Mouse (Mus musculus): ENCODE measurements around the gene Ube4a.

The Ube4a gene

DNA sequence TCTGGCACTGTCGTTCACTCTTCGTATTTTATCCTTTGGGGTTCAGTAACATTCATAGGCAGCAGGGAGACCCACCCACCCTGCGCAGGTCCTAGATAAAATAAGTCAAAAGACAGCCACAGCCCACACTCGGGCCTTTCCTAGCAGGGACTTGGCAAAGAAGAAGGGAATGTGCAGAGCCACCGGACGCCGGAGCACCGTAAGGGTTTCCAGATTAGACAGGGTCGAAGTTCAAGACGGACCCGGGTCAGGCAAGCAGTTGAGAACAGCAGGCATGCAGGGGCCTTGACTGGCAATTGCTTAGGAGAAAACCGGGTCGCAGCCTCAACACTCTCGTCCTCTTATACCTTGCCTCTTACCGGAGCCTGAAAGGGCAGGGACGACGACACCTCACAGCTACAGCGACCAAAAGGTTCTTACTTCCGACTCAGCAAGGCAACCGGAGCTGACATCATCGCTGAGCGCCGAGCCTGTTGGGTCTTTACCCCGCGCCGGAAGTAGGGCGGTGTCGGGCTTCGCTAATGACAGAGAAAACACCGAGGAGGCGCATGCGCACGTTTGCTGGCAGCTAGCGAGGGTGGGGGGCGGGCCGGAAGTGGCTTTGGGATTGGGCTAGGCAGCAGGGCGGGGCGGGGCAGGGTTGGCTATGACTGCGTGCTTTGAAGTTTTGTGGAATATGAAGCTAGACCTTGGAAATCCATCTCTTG, at the start of gene Ube4a:
TSS of gene Ube4a (minus strand) at position 475 of the 707 bp plus-strand sequence.
- DNase-seq: peak; percentile 100

DNA sequence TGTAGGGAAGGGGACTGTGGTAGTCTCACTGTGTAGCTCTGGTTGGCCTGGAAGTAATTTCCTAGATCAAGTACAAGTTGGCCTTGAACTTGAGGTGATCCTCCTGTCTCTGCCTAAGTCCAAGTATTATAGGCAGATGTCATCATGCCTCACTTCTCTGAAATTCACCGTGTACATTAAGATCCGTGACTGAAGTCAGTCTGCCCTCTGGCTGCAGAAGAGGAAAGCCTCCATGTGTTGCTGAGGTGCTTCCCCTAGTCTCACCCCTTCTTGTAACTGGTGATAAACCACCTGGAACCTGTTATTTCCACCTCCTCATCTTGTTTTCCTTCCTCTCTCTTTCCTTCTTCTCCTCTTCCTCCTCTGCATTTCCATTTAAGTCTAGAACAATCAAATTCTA, 49.5 kb upstream of the Ube4a start:
- DNase-seq: peak in 1 of 2 experiments; percentile 14

DNA sequence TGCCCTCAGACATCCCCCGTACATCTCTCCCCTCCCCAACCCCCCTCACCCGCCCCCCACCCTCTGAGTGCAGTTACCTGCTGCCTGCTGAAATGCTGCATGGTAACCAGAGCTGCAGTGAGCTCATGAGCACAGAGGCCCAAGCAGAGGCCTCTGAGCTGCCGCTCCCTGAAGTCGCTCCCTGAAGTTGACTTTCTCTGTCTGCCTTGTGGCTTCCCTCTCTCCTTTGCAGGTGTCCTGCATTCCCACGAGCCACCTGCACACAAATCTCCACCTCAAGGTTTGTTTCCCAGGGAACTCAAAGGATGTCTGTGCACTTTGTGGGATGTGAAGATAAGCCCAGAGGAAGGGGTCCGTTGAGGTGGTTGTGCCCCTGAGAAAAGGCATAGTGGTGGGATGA, 45.9 kb upstream of the Ube4a start:
- DNase-seq: no peak

DNA sequence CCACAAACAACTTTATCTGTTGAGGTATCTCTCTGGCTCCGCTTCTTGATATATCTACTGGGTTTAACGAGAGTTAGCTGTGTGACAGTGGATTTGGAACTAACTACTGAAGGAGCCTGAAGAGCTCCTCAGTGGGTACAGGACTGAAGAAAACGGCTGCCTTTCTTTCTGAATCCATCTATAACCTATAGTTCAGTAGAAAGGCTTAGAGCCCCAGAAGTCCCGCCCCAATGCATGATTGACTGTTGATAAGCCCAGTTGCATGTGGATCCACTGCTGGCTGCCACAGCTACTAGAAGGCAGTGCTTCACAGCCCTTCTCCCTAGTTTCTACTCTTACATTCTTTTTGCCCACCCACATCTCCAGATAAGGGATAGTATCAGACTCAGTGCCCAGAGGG, 45.1 kb upstream of the Ube4a start:
- no peak for DNase-seq

DNA sequence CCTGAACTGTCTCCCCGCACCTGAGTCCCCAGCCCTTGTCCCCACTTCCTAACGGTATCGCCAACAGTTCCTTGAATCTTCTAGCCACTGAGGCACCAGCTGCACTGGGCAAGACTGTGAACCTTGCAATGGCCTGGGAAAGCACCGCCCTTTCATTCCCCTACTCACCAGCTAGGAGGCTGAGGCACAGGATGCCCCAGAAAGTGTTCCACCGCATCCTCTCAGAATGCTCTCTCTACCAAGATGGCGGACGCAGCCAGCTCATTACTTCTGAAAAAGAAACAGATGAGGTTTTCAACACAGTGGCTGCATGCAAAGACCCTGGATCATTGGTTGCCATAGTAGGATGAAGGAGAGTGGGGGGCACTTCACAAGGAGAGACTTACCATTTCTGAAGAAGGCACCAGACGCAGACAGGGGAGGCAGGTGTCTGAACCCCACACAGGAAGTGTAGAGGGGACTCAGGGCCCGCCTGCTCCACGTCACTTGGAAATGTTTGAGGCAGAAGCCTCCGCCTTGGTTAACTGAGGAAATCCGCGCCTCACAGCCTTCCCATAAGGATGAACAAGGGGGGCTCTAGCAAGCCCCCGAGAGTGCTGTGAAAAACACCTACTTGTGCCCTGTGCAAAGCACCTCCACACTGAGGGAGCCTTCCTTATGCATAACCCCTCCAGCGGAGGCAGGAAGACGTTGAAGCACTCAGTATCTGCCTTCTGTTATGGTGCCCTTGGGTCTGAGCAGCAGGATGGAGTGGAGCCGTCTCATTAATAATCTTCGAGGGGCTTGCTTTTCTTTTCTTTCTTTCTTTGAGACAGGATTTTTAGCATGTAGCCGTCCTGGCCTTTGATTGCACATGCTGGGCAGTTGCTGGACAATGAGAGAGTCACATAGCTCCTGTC, 44.0 kb upstream of the Ube4a start, which contains the start of gene Cd3e:
TSS of gene Cd3e (minus strand) at position 448 of the 899 bp plus-strand sequence.
- DNase-seq: no peak

DNA sequence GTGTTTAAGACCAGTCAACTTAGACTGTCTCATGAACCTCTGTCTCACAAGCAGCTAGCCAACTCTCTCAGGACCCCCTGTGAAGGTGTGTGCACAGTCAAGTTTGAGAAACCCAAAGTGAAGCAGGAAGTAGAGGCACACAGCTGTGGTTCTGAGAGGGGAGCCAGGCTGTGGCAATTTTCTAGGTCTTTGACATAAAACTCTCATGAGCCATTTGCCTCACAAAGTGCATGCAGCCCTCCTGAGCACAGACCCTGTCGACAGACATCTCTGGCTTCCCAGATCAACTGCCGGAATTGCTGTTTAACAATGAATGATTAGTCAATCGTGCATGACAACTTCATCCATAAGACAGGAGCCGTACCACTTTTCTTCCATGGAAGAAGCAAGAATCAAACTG, 42.9 kb upstream of the Ube4a start:
- no peak for DNase-seq

DNA sequence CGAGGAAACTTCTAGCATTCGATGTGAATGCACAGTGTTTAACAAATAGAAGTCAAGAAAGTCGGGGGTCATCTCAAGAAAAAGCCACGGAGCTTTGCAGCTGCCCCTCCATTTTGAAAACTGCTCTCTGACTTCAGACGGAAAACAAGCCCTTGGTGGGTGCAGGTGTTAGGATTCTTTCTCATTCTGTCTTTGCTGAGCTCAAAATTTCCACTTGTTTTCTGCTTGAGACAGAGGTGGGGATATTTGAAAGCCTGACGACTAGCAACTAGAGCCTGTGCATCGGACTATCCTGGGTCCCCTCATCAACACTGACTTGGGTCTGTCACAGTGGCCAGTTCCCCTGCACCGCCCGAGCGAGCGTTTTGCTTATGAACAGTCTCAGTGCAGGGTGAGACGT, 42.0 kb upstream of the Ube4a start:
- DNase-seq: no peak

DNA sequence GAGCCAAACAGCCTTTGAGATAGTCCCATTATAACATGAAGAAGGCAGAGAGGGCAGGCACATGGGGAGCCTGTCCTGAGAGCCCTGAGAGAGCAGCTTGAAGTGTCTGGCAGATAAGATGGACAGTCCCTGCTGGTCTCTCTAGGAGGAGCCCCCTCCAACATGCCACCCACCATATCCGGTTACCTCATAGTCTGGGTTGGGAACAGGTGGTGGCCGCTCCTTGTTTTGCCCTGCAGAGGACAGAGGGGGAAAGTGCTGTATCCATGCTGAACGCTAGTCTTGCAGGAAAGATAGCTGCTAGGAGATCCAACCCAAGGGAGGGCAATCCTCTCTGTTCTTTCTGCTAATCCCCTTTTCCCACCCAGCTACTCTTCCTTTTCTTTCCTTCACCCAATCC, 34.8 kb upstream of the Ube4a start:
- DNase-seq: no peak

DNA sequence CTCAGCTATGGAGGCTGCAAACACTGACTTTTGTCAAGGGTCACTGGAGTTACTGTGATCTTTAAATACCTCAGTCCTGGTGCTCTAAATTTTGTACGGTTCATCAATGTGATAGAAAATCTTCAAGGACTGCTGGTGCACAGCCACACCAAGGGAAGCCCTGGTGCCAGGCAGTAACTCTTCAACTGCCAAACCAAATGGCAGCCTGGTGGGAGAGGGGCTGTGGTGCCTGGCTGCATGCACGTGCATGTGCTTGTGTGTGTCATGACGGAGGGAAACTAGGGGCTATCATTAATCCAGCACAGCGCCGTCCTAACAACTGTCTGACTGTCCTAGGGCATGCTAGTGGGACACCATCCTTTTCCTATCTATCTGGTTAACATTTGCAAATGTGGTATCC, 34.4 kb upstream of the Ube4a start:
- no peak for DNase-seq

DNA sequence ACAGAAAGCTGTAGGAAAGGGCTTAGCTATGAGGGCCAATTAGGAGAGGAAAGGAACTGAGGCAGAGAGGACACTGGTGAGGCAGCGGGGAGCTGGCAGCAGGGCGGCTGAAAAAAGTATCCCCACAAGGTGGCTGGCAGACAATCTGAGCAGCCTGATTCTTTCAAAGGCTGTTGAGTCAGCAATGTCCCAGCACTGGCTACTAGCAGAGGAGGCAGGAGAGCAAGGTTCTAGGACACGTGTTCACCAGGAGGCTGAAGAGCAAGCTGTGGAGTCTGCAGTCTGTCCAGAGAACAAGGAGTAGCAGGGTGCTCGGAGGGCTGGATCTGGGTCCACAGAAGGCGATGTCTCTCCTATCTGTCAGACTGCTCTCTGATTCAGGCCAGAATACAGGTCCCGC, 33.8 kb upstream of the Ube4a start:
- DNase-seq: no peak

DNA sequence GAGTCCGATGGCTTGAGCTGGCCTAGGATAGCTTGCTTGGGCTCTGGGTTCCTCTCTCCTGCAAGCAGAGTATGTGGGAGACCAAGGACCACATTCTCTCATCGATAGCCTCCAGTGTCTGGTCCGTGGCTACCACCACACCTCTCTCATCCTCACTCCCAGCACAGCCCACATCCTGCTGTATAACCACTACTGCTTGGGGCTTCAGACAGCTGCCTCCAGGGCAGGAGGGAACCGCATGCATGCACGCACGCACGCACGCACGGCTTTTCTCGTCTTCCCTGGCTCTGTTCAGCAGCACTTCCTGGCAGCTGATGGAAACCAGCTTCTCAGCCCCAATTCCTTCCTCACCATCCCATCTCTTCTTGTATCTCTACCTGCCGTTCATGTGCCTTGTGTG, 32.7 kb upstream of the Ube4a start:
- DNase-seq: no peak

DNA sequence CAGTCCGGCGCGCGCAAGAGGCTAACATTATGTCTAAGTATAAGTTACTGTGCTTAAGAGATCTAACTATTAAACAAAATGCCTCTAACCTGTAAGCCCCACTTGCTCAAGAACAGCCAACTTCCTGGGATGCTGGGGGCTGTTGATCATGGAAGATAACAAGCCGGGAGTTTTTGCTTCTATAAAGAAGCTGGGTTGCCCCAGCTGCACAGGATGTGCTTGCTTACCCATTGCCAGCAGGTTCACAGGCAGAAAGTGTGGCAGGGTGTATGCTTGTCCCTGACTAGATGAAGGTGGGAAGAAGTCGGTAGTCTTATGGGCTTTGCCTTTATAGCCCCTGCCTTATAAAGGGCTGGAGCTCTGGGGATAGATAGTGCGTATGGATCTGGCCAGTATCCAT, 31.2 kb upstream of the Ube4a start:
- DNase-seq: no peak

DNA sequence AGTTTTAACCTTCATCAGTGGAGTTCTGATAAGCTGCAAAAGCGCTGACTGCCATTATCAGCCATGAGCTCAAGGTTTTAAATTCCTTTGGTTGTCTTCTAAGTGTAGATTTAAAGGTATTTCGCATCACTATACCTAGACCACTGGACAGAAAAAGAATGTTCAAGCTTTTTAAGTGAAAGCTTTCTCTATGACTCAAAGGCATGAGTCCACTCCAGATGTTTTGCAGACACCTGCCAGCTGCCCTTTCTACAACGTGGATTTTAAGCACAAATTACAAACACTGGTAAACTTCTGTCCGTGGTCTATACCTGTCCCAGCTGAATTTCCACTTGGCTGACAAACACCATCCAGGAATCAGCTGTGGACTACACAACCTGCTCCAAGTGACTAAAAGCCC, 29.6 kb upstream of the Ube4a start:
- no peak for DNase-seq

DNA sequence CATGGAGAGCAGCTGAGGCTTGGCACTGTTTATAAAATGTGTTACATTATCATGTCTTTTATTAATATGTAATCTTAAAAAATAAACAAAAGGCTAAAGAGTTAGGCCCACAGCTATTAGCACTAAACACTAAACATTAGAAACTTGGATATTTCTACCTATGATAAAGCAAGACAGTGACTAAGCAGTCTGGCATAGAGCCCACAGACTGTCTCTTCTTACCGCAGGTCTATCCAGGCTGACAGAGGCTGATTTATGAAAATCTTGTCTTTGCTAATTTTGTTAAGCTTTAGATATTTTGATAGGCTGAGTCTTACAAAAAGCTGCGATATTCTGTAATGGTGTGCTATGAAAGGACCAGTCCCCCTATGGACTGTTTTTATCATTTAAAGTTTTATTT, 27.9 kb upstream of the Ube4a start:
- DNase-seq: no peak

DNA sequence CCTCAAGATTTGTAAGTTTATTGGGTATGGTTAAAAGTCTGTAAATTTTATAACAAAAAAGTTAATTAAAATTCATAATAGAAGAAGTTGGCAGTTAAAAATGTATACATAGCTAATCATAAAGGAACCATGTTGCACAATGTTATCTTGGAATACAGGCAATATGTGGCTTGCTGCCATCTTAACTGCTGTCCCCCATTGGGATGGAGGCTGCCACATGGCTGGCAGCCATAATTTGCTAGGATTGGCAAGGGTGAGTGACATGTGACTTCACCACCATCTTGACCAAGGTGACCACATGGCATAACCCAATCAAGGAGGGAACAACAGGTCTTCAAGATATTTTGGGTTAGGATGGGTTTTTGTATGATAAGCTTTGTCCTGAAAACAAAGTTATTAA, 26.9 kb upstream of the Ube4a start:
- no peak for DNase-seq

DNA sequence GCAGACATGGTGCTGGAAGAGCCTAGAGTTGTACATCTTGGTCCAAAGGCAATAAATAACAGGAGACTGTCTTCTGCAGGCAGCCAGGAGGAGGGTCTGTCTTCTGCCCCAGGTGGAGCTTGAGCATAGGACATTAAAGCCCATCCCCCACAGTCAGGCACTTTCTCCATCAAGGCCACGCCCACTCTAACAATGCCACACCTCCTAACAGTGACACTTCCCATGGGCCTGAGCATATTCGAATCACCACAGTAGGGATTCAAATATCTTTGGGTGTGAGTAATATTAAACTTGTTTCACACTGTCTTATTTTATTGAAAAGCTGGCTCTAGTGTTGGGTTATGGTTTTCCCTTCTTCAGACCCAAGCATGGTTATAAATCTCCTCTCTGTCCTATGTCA, 26.4 kb upstream of the Ube4a start:
- DNase-seq: no peak

DNA sequence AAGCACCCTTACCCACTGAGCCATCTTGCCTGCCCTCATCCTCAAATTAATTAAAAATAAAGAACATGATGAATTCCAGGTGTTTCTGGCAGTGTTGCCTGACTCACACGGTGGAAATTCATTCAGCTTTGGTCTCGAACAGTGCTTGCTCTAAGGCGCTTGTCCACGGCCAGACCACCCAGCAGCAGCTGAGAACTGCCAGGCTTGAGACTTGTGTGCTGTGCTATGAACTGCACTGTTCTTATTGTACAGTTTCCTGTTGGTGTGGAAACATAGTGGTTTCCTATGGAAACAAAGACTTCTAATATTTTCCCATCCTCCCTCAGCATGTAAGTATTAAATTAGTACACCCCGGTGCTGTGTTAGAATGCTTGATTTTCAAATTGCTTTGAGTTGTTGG, 21.6 kb upstream of the Ube4a start:
- DNase-seq: peak; percentile 26 to 41

DNA sequence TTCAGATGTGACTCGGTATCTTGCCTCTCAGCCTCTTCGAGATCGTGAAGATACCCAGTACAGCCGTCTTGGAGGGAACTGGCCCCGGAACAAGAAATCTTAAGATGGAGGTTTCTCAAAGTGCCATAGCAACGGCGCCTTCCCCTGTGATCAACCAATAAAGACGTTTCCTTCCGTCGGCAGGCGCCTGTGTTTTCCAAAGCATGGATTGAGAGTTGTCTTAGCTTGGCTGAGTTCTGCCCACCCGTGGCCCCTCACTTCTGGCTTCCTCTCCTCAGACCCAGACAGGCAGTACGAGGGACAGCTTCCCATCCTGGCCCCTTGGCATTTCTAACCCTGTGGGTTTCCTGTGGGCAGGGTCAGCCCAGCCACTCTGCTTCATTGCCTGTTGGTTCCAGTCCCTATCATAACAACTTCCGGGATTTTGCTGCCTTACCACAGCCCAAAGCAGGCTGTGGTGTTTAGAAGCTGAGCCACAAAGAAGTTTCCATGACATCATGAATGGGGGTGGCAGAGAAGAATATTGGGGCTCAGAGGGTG, 20.9 kb upstream of the Ube4a start:
- DNase-seq: peak; percentile 84 to 85

DNA sequence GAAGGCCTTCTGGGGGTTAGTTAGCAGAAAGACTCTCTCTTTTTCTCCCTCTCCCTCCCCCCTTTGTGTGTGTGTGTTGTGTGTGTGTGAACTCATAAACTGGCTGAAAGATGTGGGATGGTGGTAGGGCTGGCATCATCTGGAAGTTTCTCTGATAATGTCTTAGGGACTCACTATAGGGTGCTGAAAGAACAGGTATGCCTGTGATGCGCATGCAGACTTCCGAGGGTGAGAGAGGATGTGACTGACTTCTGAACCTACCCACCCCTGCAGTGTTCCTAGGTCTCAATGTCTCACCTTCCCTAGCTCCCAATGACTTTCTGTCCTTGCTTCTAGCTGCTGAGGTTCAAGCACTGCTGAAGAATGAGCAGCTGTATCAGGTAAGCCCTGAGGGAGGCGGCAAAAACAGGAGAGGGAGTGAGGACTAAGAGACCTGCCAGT, 20.3 kb upstream of the Ube4a start:
- DNase-seq: peak; percentile 42 to 43

DNA sequence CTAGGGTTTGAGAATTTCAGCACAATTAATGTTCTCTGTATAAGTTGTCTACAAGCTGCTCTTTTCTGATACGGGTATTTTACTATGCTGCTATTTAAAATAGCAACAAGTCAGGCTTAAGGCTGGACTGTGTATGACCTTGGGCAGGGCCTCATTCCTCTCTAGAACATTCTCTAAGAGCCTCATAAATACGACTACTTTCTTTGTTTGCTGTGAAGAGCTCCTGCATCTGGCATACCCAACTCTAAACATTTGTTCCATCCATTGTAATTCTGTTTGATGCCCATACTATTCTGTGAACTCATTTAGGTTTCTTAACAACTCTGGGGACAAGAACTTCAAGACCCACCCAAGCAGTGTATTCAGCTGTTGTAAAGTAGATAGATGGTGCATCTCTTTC, 17.6 kb upstream of the Ube4a start:
- DNase-seq: no peak

DNA sequence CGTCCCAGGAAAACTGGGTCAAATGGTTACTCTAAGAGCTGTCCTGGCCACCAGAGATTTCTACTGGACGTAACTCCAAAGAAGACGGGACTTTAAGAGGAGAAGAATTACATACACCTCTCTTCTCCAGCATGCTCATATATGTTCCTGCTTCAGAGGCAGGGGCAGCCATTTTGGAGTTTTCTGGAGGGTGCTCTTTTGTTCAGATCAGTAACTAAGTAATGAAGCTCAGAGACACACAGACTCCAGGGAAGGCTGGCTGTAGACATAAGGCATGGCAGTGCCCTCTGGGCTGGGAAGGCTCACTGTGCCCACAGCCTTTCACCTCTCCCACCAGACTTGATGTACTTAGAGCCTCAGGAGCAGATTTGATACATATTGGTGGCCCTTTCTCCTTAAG, 17.1 kb upstream of the Ube4a start:
- DNase-seq: no peak

DNA sequence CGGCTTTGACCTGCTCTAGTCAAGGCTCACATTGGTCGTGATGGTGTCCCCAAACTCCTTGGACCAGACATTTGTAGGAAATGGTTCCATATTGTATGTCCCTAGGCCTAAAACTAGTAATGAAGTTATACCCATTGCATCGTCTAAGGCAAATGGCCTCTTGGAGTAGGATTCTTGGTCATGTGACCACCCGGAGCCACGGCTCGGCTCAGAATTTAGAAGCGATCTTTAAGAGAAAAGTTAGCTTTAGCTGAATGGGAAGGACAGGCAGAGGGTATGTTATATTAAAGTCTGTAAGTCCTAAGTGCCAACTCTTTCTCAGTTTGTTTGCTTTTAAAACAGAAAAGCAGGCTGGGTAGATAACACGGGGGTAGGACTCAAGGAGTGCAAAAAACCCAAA, 16.7 kb upstream of the Ube4a start:
- DNase-seq: no peak

DNA sequence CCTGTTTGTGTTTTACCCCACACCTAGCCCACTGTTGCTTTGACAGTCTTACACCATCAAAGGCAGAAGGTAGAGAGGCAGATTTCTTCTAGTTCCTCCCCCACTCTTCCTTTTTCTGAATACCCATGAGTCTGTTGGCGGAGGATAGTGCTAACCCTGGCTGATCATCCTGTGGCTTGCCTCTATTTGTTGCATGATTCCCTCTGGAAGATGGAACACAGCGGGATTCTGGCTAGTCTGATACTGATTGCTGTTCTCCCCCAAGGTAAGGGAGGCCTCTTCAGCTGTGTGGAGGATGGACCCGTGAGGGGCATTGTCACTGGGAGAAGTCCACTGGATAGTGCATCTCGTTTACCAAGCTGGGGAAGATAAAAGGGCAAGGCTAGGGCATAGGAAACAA, 16.3 kb upstream of the Ube4a start, which contains the start of gene Cd3d:
TSS of gene Cd3d (plus strand) at position 111 of the 400 bp plus-strand sequence.
- no peak for DNase-seq

DNA sequence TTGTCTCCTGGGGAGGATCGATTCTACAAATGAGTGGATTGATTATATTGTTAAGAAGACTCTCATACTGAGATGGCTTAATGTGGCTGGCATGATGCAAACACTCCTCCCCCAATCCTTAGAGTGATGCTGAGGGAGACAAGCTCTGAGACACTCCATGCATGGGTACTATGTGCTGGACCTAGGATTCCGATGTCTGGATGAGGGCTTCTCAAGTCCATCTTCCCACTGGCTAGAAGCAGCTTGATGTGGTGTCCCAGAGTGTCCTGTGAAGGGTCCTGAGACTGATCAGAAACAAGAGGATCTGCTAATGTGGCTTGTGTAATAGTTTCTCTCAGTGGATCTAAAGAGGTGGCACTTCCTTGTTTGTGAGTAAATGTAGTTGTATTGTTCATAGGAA, 15.7 kb upstream of the Ube4a start:
- DNase-seq: no peak

Data from B cell, adult 2 months (primary cell).